Mouse (Mus musculus) cerebellum, adult 11-12 months (tissue): ENCODE measurements around the gene Als2.

Experiments
- DNase-seq: peaks from one replicate; pipeline ENCODE4 v3.0.0; 2022

Gene Als2

DNA sequence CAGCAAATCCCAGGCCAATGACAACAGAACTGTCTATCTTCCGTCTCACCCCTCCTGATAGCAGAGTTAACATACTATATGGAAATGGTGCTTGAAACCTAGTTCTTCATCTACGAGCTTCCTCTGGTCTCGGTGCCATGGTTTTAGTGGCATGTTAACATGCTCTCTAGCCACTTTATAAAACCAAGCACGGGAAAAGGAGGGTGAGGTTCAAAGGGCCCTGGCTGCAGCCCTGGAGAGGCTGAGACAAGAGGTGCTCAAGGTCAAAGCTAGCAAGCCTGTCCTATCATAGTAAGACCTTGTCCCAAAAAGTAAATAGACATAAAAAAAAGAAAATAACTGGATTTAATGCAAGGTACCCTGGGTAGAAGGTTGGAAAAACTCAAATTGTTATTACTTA is 25.4 kb downstream of the Als2 start:
- no peak for DNase-seq

DNA sequence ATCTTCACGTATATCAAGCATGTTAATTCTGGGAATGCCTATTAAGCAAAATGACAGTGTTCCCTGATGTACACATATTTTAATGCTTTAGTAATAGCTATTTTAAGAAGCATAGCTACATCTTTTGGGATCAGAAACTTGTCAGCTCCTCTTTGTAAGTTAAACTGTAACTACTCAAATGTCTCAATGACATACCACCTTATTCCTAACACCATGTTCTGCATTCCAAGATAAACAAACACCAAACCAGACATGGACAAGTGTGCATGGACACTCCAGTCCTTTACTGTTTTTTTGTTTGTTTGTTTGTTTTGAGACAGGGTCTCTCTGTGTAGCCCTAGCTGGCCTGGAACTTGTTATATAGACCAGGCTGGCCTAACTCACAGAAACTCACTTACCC is 28.7 kb downstream of the Als2 start:
- DNase-seq, result no peak

DNA sequence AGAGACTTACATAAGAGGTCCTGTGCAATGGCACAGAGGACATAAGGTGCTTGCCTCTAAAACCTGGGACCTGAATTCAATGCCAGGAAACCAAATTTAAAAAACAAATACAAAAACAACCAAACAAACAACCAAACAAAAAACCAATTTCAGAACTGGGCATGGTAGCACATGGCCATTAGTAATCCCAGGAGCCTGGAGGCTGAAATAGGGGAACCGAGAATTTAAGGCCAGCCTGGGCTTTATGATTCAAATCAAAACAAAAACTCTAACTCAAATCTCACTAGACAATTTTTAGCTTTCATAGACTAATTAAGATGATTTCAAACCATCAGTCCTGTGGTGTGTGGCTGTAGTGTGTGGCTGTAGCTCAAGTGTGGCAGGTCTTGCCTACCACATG is 32.5 kb downstream of the Als2 start:
- DNase-seq, result no peak

DNA sequence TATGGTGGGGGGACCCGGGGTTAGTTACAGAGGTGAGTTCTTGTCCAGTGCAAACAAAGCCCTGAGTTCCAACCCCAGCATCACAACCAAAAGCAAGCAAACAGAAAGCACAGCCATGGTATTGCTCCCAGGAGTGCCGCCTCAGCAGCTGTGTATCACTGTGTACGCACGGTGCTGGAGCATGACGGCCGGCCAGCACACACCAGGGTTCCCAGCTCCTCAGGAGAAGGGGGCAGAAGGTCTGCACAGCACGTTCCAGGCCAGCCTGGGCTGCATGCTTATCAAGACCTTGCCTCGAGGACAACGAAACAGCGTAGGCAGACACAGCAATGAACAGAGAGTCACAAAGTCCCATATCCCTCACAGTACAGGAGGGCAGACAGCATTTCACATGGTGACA is 34.7 kb downstream of the Als2 start:
- no peak for DNase-seq

DNA sequence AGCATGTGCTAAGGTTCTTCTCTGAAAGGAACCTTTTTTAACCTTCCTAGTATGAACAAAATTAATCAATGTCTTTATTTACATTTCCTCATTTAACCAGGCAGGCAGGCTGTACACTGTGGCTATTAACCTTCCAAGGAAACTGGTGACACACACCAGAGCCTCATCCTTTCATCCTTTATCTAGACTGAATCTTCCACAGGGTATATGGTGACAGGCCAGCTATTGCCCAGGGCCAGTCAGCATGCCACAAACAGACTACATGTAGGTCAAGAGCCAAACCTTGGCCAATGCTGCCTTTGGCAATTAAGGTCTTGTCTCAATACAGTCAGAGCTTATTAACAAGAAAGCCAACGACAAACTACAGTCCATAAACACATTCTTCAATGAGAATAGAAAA is 35.5 kb downstream of the Als2 start:
- no peak for DNase-seq

DNA sequence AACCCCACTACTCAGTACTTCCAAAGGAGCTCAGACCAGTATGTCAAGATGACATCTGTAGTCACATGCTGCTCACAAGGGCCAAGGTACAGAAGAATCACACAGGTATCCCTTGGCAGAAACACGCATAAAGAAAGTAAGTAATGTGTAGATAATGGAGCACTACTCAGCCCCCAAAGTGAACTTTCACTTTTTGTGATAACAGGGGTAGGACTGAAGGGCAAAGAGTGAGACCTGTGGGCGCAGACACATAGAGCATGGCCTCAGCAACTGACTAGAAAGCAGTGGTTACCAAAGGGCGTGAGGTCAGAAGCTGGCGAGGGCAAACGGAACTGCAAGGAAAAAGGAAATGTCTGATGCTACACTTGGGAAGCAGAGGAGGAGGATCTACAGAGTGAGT is 36.1 kb downstream of the Als2 start:
- DNase-seq, result no peak

DNA sequence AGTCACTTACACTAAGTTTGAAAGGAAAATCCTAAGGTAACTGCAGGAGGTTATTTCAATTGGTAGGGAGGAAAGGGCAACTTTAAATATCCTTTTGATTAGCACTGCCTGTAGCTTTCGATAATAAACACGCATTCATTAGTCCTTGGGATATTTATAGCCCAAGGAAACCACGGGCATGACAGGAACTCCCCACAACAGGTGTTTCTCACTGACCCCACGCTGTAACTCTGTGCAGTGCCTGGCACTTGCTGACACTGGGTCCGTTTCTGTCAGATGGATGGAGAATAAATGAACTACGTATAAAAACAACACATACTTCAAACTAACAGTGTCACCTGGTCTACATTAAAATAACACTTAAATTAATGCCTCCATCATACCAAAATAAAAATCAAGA is 42.1 kb downstream of the Als2 start:
- no peak for DNase-seq

DNA sequence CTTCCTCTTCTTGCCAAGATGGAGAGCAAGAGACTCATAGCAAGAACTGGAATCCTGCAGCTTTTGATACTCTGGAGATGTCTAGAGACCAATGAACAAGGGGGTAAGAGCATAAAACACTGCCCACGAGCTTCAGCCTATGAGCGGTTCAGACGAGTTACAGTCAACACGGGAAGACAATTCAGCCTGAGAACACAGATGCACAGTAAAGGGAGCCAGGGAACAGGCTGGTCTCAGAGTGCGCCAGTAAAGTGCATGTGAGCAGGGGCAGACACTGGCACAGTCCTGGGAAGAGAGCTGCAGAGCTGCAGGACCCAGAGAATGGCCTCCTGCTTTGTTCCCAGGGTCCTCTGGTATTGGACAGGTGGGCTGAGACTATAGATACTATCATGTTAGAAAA is 49.2 kb downstream of the Als2 start:
- peak; percentile 44 for DNase-seq

DNA sequence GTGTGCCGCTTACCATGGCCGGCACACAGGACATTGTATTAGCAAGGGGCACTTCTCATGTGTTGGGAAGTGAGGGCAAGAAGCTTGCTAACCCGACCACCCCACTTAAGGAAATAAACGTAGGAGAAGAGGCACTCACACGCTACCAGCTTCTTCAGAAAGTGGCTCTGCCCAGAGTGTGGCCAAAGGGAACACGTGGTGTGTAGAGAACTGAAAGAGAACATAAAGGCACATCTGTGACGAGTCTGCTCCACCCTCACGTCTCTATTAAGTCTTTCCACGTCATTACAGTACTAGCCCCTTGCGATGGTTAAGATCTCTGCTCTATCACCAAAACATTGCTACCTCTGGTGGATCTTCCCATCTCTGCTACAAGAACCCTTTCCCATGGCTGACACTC is 50.7 kb downstream of the Als2 start:
- DNase-seq, result no peak

DNA sequence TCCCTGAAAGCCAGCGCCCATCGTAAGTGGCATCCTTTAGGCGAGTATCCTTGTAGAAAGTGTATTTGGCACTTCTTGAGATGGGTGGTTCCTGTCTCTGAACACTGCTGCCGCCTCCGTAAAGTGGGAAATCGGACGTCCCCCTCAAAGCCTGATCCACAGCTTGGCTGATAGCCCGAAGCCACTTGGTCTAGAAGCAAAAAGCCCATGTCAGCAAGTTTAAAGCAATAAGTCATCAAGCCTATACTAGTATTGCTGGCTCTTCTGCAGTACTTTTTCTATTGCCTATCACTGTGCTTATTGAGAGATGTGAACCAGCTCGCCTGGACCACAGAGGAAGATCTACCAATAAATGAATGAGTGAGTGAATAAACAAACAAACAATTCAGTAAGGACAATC is 51.6 kb downstream of the Als2 start:
- DNase-seq, result no peak

DNA sequence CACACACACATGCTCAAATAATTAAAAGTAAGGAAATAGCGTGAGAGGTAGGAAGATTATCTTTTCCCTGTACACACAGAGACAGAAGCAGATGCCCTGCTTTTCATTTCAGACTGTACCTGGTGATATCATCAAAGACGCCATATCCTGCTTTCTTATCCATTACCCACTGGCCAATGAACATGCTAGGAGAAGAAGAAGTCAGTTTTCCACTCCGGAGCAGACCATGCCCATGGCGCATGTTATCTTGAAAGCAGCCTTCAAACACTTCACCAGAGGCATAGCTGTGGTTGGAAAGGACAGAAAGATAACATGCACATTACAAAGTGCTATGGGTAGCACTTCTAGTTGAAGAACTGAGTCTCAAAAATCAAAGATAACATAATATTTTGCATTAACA is 54.0 kb downstream of the Als2 start:
- DNase-seq, result no peak

DNA sequence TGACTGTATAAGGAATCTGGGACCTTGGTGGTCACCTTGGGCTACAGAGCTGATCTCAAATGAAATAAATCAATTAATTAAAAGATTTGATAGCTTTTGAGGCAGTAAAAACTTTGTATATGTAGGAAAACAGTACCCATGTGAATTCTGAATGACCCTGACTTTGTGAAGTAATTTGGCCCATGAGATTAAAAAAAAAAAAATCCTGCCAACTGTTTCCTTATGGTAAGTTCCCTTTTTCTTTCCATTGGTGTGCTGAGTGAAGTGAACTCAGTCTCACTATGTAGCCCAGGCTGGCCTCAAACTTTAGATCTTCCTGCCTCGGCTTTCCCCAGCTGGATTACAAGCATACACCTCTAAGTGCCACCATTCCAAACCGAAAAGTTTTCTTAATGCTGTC is 54.7 kb downstream of the Als2 start:
- DNase-seq, result no peak

DNA sequence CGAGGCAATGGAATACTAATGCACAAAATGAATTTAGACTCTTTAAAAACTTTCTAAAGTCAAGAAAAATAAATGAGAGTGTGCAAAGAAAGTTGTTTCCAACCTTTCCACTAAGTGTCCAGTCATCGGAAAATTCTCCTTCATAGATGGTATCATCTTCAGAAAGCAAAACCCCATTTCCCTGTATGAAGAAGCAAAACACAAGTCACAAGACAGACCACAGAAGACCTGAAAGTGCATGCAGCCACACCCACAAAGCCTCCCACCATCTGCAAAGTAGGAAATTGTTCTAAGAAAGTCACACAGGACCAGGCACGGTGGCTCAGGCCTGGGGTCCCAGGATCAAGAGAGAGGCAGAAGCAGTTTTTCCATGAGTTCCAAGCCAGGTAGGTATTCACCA is 57.0 kb downstream of the Als2 start:
- DNase-seq, result no peak

DNA sequence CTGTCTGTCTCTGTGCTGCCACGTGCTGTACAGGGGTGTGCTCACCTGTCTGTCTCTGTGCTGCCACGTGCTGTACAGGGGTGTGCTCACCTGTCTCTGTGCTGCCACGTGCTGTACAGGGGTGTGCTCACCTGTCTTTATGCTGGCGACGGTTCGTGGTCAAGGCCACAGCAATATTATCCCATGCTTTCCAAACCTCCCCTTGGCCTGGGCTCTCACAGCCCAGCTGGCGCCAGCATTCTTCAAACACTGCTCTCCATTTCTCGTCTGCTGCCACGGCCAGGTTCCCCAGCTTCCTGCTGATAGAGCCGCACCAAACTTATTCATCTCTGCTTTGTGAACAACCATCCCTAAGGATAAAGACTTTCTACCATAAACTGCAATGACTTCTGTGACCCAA is 58.6 kb downstream of the Als2 start:
- DNase-seq, result no peak

DNA sequence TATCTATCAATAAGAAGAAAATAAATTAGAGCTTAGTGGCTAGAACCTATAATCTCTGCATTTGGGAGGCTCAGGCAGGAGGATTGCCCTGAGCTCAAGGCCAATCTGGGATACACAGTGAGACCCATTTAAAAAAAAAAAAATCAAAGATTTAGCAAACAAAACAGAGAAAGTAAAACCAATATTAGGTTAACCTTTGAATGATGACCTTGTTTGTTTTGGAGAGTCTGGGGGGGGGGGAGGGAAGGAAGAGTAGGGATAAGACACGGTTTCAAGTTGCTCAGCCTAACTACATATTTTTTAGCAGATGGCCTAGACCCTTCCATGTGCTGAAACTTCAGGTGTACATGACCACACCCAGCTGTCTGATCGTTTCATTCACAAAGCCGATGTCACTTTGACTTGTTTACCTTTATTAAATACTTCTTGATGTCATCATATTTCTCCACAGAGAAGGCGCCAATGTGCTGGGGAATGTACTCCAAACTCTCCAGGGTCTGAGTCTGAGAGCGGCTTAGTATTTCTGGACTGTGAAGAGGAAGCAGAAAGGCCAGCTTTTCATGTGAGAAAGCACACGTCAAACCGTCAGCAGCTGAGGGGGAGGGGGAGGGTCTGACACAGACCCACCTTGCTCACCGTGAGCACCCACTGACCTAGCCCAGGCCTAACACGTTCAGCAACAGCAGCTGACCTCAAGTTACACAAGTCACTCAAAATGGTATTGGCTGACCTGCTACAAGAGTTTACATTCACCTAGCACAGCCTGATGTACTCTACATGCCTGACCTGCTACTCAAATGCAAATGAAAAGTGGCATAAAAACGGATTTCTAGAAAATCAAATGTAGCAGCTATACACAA is 62.3 kb downstream of the Als2 start:
- no peak for DNase-seq

DNA sequence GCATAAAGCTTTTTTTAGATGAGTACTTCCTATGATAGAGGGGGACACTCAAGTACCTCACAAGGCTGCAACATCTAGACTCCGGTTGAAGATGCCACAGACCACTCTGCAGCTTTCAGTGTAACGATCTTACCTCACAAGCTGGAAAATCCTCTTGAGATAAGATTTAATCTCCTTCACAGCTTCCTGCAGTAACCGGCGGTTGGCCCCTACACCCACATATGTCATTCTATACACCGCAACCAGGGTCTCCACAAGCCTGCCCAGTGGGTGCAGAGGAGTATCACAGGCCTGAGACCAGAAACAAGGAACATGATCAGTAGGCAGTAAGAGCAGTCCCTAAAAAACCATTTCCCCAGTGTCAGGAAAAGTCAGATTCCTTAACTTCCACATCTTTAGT is 64.0 kb downstream of the Als2 start:
- DNase-seq, result no peak

DNA sequence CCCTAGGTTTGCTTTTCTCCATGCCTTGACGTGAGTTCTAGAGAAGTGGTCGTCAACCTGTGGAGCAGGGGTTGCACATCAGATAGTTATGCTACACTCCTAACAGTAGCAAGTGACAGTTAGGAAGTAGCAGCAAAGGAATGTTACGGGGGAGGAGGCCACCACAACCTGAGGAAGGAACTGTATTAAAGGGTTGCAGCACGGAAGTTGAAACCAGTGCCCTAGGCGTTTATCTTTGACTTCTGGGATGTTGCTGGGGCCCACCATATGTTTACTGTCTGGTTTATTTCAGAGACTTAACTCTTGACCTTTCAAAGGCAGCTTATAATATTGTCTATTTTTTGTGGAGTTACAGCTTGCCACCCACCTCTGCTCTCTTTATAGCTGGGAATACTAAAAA is 65.2 kb downstream of the Als2 start:
- no peak for DNase-seq

DNA sequence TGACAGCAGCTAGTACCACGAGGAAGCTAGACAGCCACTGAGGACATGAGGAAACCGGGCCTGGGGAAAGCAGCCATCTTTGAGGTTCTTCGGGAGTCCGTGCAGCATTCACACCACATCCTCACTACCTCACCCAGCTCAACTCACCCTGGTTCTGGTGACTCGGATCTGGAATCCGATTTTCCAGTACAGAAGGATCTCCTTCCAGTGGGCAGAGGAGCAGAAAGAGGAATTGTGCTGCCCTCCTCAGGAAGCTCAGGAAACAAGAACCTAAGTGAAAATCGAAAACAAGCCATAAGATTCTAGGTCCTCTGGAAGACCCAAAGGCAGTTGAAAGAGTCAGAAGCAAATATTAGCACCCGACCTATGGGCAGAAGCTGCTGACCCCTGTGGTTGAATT is 66.7 kb downstream of the Als2 start:
- DNase-seq, result no peak

DNA sequence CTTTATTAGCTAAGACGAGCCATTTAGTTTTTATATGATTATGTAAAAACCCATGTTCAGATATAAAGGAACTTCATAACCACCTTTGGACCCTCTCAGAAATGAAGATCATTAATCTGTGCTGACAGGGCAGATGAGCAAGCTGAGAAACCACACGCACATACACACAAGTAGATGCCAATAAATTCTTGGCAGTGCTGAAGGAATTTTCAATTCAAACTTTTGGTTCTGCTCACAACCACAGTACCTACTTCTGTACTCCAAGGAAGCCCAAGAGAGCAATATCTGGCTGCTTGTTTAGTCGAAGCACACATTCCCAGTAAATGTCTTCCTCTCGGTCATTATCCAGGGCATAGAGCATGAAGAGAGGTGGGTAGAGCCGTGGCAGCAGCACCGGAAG is 67.4 kb downstream of the Als2 start:
- DNase-seq, result no peak

DNA sequence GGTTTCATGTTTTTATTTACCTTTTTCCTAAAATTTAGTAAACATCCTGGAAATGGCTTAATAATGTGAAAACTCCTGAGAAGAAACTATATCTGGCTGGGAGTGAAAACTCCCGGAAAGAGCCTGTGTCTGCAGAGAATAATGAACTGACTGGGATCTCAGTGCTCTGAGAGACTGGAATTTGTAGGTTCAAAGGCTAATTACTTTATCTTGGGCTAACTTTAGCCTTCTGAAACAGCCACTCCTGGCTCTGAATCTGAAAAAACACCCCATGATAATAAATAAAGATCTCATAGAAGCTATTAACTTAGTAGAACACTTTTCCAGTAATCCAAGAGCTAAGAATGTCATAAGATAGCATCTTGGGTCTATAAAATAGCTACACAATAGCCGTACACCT is 68.5 kb downstream of the Als2 start:
- no peak for DNase-seq

DNA sequence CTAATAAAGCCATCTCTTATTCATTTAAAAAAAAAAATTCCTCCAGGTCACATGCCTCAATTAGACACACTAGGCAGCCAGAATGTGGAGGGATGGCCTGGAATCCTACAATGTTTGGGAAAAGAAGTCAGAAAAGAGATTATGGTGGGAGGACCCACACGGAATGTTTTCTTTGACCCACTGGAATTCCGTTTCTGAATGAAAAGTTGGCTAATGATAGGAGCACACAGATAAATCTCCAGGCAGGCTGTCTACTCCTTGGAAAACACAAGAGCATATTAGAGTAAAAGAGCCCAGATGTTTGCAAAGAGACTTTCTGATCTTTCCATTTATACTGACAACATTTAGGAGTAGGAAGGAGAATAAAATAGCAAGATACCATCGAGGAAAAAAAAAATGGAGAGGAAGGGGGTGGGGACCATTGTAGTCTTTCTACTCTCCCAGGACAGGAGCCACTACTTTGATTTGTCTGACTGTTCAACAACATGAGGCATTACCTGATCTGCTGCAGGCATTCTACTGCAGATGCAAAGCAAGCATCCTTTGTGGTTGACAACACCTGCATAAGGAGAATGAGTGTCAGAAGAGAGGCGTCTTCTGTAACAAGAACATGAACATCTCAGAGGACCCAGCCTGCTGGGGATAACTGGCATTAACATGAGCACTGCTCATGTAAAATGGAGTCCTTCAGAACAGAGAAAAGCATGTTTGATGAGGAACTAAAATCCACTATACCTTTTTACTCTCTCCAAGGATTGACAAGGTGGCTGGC is 69.2 kb downstream of the Als2 start:
- no peak for DNase-seq

DNA sequence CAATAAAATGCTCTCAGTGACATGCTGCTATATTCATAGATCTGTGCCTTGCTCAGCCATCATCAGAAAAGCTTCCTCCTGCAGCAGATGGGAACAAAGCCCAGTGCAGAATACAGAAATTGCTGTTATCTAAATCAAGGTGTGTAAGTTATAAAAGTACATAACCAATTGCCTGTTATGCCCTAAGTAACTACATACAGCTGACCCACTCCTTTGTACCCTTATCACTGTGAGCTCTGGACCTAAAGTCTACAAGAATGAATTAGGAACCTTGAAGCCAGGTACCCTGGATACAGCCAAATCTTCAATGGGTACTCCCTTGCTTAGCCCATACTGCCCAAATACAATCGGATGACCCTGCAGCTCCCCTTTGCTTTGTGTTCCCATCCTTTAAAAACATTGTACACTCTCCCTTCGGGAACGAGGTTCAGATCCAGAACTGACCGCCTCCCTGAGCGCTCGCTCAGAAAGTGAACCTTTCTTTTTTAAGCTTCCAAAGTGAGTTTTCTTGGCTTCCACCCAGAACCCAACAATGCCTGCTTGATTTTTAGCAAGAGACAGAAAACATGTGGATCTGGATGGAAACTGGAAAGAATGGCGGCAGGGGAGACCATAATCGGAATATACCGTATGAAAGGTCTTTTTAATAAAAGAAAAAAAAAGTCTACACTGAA is 70.7 kb downstream of the Als2 start:
- no peak for DNase-seq

DNA sequence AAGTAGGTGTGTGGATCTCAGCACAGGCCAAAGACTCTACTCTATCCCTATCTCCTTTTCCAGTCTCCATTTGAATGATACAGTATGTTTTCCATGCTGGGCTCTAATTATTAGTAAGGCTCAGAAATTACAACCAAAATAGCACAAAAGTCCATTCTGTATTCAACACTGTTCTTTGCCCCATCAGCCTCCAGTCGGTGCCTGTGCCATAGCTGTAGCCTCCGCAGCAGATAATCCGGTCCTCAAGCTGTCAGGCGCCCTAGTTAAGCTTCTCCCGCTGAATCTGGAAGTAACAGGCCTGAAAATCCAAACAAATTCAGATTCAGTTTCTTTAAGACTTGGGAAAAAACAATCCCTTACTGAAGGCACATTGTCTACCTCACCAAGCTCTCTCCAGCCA is 73.1 kb downstream of the Als2 start:
- DNase-seq, result no peak

DNA sequence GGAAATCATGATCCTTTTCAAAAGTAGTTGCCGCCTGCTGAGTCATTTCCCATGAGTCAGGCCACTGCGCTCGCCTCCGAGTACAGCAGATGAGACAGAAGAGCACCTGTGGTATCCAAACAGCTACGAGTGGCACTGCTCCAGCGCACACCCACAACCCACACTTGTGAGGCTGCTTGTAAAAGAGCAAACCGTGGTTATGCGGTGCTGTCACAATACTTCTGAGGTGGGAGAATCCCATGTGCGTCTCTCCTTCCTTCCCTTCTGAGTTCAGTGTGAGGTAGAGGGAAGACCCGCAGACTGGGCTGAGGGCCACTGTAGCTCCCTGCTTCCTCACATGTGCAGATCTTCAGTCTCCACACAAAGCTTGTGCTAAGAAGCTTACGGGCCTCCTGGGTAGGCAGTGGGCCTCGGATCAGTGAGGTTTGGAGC is 74.0 kb downstream of the Als2 start, which contains the start of gene Mpp4:
TSS of gene Mpp4 (minus strand) at position 360 of the 432 bp plus-strand sequence.
- peak; percentile 52 for DNase-seq
